In genomic region chr9:105214434-105214833, GRCm38 (mm10) we compare ENCODE assay signal across 15 mouse cellular contexts.
DNase-seq lines count a peak whose midpoint lies in the region; ATAC-seq and TF ChIP-seq lines count a peak whose summit lies in the region.
"Had no signal": no experiment of that assay in that cellular context is flagged by ENCODE, and none has a peak within 500 bp of the region (broad histone marks: within the 10 kb centered on the region; RNA-seq: fewer than 3 reads in every experiment).

No protein-coding gene starts in this region.

- H3K36me3 ChIP-seq in kidney, postnatal 0 days (ENCODE audit: insufficient read depth, low read length) = no peaks in the 10 kb centered on the region
- H3K36me3 ChIP-seq in testis, adult 2 months (ENCODE audit: control insufficient read depth, insufficient read depth, low read length) = no peaks in the 10 kb centered on the region
- H3K36me3 ChIP-seq in small intestine, adult 2 months (ENCODE audit: control insufficient read depth, insufficient read depth, low read length) = no peaks in the 10 kb centered on the region
- H3K36me3 ChIP-seq: lung, embryonic 15.5 days; midbrain, embryonic 12.5 days had no signal

- ATAC-seq in kidney, postnatal 0 days (replicated peaks; ENCODE audit: low FRiP score, low read depth) = no peak; the same call in 1 of the 2 replicates

- H3K9me3 ChIP-seq in kidney, postnatal 0 days (replicated peaks; ENCODE audit: low read length) = no peaks in the 10 kb centered on the region
- H3K9me3 ChIP-seq: lung, embryonic 15.5 days; midbrain, embryonic 12.5 days had no signal

- no peak overlapping the region for H3K4me3 ChIP-seq in kidney, postnatal 0 days (replicated peaks; ENCODE audit: low read depth, low read length)
- H3K4me3 ChIP-seq in testis, adult 2 months (ENCODE audit: control insufficient read depth, low read depth, low read length) = no peak overlapping the region
- H3K4me3 ChIP-seq in small intestine, adult 2 months (ENCODE audit: low read depth, low read length) = no peak overlapping the region
- H3K4me3 ChIP-seq: gastrocnemius, adult 2 months; lung, embryonic 15.5 days; midbrain, embryonic 12.5 days had no signal

- H3K4me2 ChIP-seq in kidney, postnatal 0 days (ENCODE audit: low read length) = no peak overlapping the region
- H3K4me2 ChIP-seq: lung, embryonic 15.5 days; midbrain, embryonic 12.5 days had no signal

- peak; percentile 1 for DNase-seq in kidney, postnatal 0 days (ENCODE audit: low spot score)
- DNase-seq in kidney, adult 8-10 months = no peak
- no peak for DNase-seq in testis, postnatal 14 days (ENCODE audit: low spot score)
- peak; percentile 8 to 20 for DNase-seq in layer of hippocampus, adult 8-10 months (ENCODE audit: low spot score in 2 of 2)
- DNase-seq in urinary bladder, adult 18-20 months (ENCODE audit: low spot score in 2 of 2) = no peak
- no peak for DNase-seq in kidney, adult 9 months
- DNase-seq: cerebellum, adult 9-11 months; gastrocnemius, adult 2 months; kidney, postnatal 14 days; spleen, adult 18-20 months; thymus, adult 18-20 months had no signal

- no peak for TF ChIP-seq POLR2A in testis, adult 2 months (IDR thresholded peaks at IDR 0.05; ENCODE audit: control insufficient read depth, low read depth, low read length)
- TF ChIP-seq POLR2A in small intestine, adult 2 months (IDR thresholded peaks at IDR 0.05; ENCODE audit: low read depth, low read length) = no peak

- H3K27ac ChIP-seq in kidney, postnatal 0 days = no peak overlapping the region
- H3K27ac ChIP-seq in testis, adult 2 months (ENCODE audit: control insufficient read depth, insufficient read depth, low read depth, low read length) = no peak overlapping the region
- H3K27ac ChIP-seq in small intestine, adult 2 months (ENCODE audit: insufficient read depth, low read depth, low read length) = no peak overlapping the region
- H3K27ac ChIP-seq: gastrocnemius, adult 2 months; lung, embryonic 15.5 days; midbrain, embryonic 12.5 days had no signal

- 59% methylated on average over 4 of the region's 4 CpGs for WGBS in kidney, postnatal 0 days
- 37% methylated on average over 4 of the region's 4 CpGs for WGBS in small intestine, adult 2 months

- TF ChIP-seq CTCF in kidney, postnatal 0 days (IDR thresholded peaks at IDR 0.05; ENCODE audit: low read depth) = no peak; the same call in 1 of the 2 replicates
- peak; percentile 25; the same call in 1 of the 2 replicates for TF ChIP-seq CTCF in testis, adult 2 months (IDR thresholded peaks at IDR 0.05; ENCODE audit: control insufficient read depth, insufficient read depth, insufficient replicate concordance, low read depth, low read length)
- TF ChIP-seq CTCF in small intestine, adult 2 months (IDR thresholded peaks at IDR 0.05; ENCODE audit: extremely low read depth, insufficient read length, insufficient replicate concordance, low read depth, low read length) = peak; percentile 16; the same call in 1 of the 2 replicates

- H3K27me3 ChIP-seq in kidney, postnatal 0 days (ENCODE audit: insufficient read depth, low read length) = no peaks in the 10 kb centered on the region
- H3K27me3 ChIP-seq in testis, adult 2 months (ENCODE audit: control insufficient read depth, insufficient read depth, low read length) = no peaks in the 10 kb centered on the region
- no peaks in the 10 kb centered on the region for H3K27me3 ChIP-seq in small intestine, adult 2 months (ENCODE audit: control insufficient read depth, insufficient read depth, low read length)
- H3K27me3 ChIP-seq: lung, embryonic 15.5 days; midbrain, embryonic 12.5 days had no signal

- H3K4me1 ChIP-seq in kidney, postnatal 0 days (replicated peaks; ENCODE audit: insufficient read depth, low read length) = no peaks in the 10 kb centered on the region
- H3K4me1 ChIP-seq in testis, adult 2 months (ENCODE audit: control insufficient read depth, insufficient read depth, low read length) = no peaks in the 10 kb centered on the region
- H3K4me1 ChIP-seq in small intestine, adult 2 months (ENCODE audit: control insufficient read depth, insufficient read depth, insufficient read length, low read length) = no peaks in the 10 kb centered on the region
- H3K4me1 ChIP-seq: lung, embryonic 15.5 days; midbrain, embryonic 12.5 days had no signal

- H3K9ac ChIP-seq in kidney, postnatal 0 days (ENCODE audit: low read depth, low read length) = no peak overlapping the region
- H3K9ac ChIP-seq: lung, embryonic 15.5 days; midbrain, embryonic 12.5 days had no signal

Comparison
In these comparisons a context has a peak if more than half of its experiments do, and no peak if none do; other contexts are left out.
1. DNase-seq: peak in kidney, postnatal 0 days (single experiment) and layer of hippocampus, adult 8-10 months (2 of 2); none in kidney, adult 8-10 months (0 of 2), testis, postnatal 14 days (single experiment), urinary bladder, adult 18-20 months (0 of 2) and kidney, adult 9 months (single experiment).